22 mouse cellular contexts compared by ENCODE assay signal in the genomic region with DNA sequence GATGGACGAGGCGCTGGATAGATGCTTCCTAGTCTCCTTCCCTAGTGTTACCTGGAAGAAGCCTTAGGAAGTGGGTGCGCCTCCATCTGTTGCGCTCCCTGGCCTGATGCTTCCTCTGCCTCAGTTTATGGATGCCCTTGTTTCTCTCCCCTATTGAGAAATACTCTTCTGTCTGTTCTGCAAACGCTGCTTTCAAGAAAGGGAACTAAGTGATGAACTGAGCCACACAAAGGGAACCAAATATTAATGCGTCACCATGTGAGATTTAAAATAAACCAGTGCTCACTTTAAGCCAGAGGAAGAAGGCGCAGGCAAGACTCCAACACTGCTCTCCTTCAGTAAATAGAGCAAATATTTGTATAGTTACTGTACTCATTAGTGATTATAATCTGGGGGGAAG. TPM values are rescaled to one million over a fixed set of nuclear protein-coding genes. Genes with fewer than 3 reads are reported as not detected.
DNase-seq lines count a peak whose midpoint lies in the region; ATAC-seq and TF ChIP-seq lines count a peak whose summit lies in the region.
"Had no signal": no experiment of that assay in that cellular context is flagged by ENCODE, and none has a peak within 500 bp of the region (broad histone marks: within the 10 kb centered on the region; RNA-seq: fewer than 3 reads in every experiment).

No protein-coding gene starts in this region.

- WGBS in lung, postnatal 0 days: 82% methylated on average over 7 of the region's 7 CpGs
- 45% methylated on average over 7 of the region's 7 CpGs for WGBS in bone marrow, adult 2 months
- 81% methylated on average over 7 of the region's 7 CpGs for WGBS in intestine, embryonic 15.5 days

- no peak overlapping the region for H3K9ac ChIP-seq in lung, postnatal 0 days (replicated peaks; ENCODE audit: low read depth)
- H3K9ac ChIP-seq in intestine, embryonic 15.5 days: no peak overlapping the region
- H3K9ac ChIP-seq: embryonic facial prominence, embryonic 12.5 days; forebrain, embryonic 13.5 days; hindbrain, embryonic 15.5 days; limb, embryonic 13.5 days; neural tube, embryonic 15.5 days had no signal

- H3K27ac ChIP-seq in lung, postnatal 0 days (ENCODE audit: low read length): no peak overlapping the region
- peak overlapping the region; percentile 67 for H3K27ac ChIP-seq in bone marrow, adult 2 months (ENCODE audit: control insufficient read depth, insufficient read depth, low read depth, low read length, poor library complexity)
- no peak overlapping the region for H3K27ac ChIP-seq in intestine, embryonic 15.5 days
- H3K27ac ChIP-seq: embryonic facial prominence, embryonic 12.5 days; forebrain, embryonic 13.5 days; hindbrain, embryonic 15.5 days; kidney, postnatal 0 days; limb, embryonic 13.5 days; neural tube, embryonic 15.5 days; stomach, postnatal 0 days had no signal

- TF ChIP-seq CTCF in lung, postnatal 0 days (IDR thresholded peaks at IDR 0.05): no peak
- no peak for TF ChIP-seq CTCF in bone marrow, adult 2 months (IDR thresholded peaks at IDR 0.05; ENCODE audit: control insufficient read depth, insufficient read depth, low read length)

- peak; percentile 6 for DNase-seq in lung, postnatal 0 days (ENCODE audit: low spot score)
- no peak for DNase-seq in lung, postnatal 10 days
- peak; percentile 17 for DNase-seq in skeletal muscle tissue, adult 2 months (ENCODE audit: low read depth, low spot score)
- no peak for DNase-seq in spleen, adult 18-20 months
- DNase-seq: cerebellum, adult 9-11 months; gastrocnemius, postnatal 14 days; midbrain, embryonic 14.5 days; right cerebral cortex, postnatal 25 days had no signal

- no peaks in the 10 kb centered on the region for H3K9me3 ChIP-seq in lung, postnatal 0 days (ENCODE audit: low read length)
- no peaks in the 10 kb centered on the region for H3K9me3 ChIP-seq in intestine, embryonic 15.5 days
- H3K9me3 ChIP-seq: embryonic facial prominence, embryonic 12.5 days; forebrain, embryonic 13.5 days; hindbrain, embryonic 15.5 days; limb, embryonic 13.5 days; neural tube, embryonic 15.5 days had no signal

- no peaks in the 10 kb centered on the region for H3K36me3 ChIP-seq in lung, postnatal 0 days (ENCODE audit: insufficient read depth, low read length)
- no peaks in the 10 kb centered on the region for H3K36me3 ChIP-seq in intestine, embryonic 15.5 days
- H3K36me3 ChIP-seq: embryonic facial prominence, embryonic 12.5 days; hindbrain, embryonic 15.5 days; limb, embryonic 13.5 days; neural tube, embryonic 15.5 days had no signal

- H3K4me3 ChIP-seq in lung, postnatal 0 days (ENCODE audit: low read depth, low read length): no peak overlapping the region
- H3K4me3 ChIP-seq in bone marrow, adult 2 months (replicated peaks; ENCODE audit: control insufficient read depth, low read depth, low read length): no peak overlapping the region
- H3K4me3 ChIP-seq in intestine, embryonic 15.5 days (replicated peaks): no peak overlapping the region
- H3K4me3 ChIP-seq: embryonic facial prominence, embryonic 12.5 days; erythroblast, embryonic 14.5 days; forebrain, embryonic 13.5 days; hindbrain, embryonic 15.5 days; limb, embryonic 13.5 days; neural tube, embryonic 15.5 days had no signal

- no peak overlapping the region for H3K4me2 ChIP-seq in lung, postnatal 0 days (replicated peaks; ENCODE audit: low read depth, low read length)
- no peak overlapping the region for H3K4me2 ChIP-seq in intestine, embryonic 15.5 days (replicated peaks)
- H3K4me2 ChIP-seq: embryonic facial prominence, embryonic 12.5 days; forebrain, embryonic 13.5 days; heart, embryonic 11.5 days; hindbrain, embryonic 15.5 days; limb, embryonic 13.5 days; neural tube, embryonic 15.5 days had no signal

- H3K4me1 ChIP-seq in lung, postnatal 0 days (ENCODE audit: insufficient read depth, low read depth, low read length): no peaks in the 10 kb centered on the region
- peaks cover 2% of the 10 kb centered on the region; the same call in 1 of the 2 replicates for H3K4me1 ChIP-seq in bone marrow, adult 2 months (ENCODE audit: control insufficient read depth, insufficient read depth, low read length)
- H3K4me1 ChIP-seq in intestine, embryonic 15.5 days (replicated peaks): no peaks in the 10 kb centered on the region
- H3K4me1 ChIP-seq: embryonic facial prominence, embryonic 12.5 days; forebrain, embryonic 13.5 days; hindbrain, embryonic 15.5 days; neural tube, embryonic 15.5 days had no signal

- TF ChIP-seq POLR2A in bone marrow, adult 2 months (IDR thresholded peaks at IDR 0.05; ENCODE audit: borderline replicate concordance, control insufficient read depth, low read depth, low read length): no peak

- no peak for TF ChIP-seq EP300 in lung, postnatal 0 days (IDR thresholded peaks at IDR 0.05)

- H3K27me3 ChIP-seq in lung, postnatal 0 days (replicated peaks; ENCODE audit: insufficient read depth, low read length): no peaks in the 10 kb centered on the region
- no peaks in the 10 kb centered on the region for H3K27me3 ChIP-seq in intestine, embryonic 15.5 days (replicated peaks)
- H3K27me3 ChIP-seq: embryonic facial prominence, embryonic 12.5 days; forebrain, embryonic 13.5 days; hindbrain, embryonic 15.5 days; limb, embryonic 13.5 days; neural tube, embryonic 15.5 days had no signal

- ATAC-seq in lung, postnatal 0 days: no peak
- ATAC-seq in hematopoietic stem cell, adult 5-6 weeks (replicated peaks in 1 of 2; ENCODE audit: insufficient read depth in 1 of 2, low FRiP score in 2 of 2, low TSS enrichment in 1 of 2, low read depth in 1 of 2, poor library complexity in 2 of 2, severe bottlenecking in 2 of 2): peak; percentile 38 to 70; a peak in 3 of 4 replicates
- ATAC-seq in intestine, embryonic 15.5 days: no peak
- ATAC-seq: forebrain, embryonic 13.5 days; intestine, embryonic 16.5 days had no signal

RNA-seq across cellular contexts. Expression of gene Tmbim4, which starts 37.9 kb away (rescaled TPM):
- polyA plus RNA-seq in lung, postnatal 0 days (2015; fragmentation: Nextera tagmentation; extraction: Ambion mirVana): 152 and 165 TPM in 2 replicates
- 64.9 and 68.2 TPM in 2 replicates for polyA plus RNA-seq in bone marrow, adult 2 months (2011; ENCODE audit: insufficient read depth, insufficient read length, low replicate concordance, missing spikeins)
- total RNA-seq in hematopoietic stem cell, adult 5-6 weeks (2017): 84.9 and 109 TPM in 2 replicates
- polyA plus RNA-seq in intestine, embryonic 15.5 days (2015; fragmentation: Nextera tagmentation; extraction: Ambion mirVana): 117 and 131 TPM in 2 replicates

RNA-seq across cellular contexts. Expression of gene Irak3, which starts 38.4 kb away (rescaled TPM):
- polyA plus RNA-seq in lung, postnatal 0 days (2015; fragmentation: Nextera tagmentation; extraction: Ambion mirVana): 1.6 and 1.7 TPM in 2 replicates
- polyA plus RNA-seq in bone marrow, adult 2 months (2011; ENCODE audit: insufficient read depth, insufficient read length, low replicate concordance, missing spikeins): 4.1 and 14.3 TPM in 2 replicates
- 17.7 and 19.2 TPM in 2 replicates for total RNA-seq in hematopoietic stem cell, adult 5-6 weeks (2017)
- polyA plus RNA-seq in intestine, embryonic 15.5 days (2015; fragmentation: Nextera tagmentation; extraction: Ambion mirVana): 1.0 and 1.2 TPM in 2 replicates
- total RNA-seq: MEL had no signal
- polyA plus RNA-seq: erythroblast, embryonic 14.5 days had no signal

RNA-seq across cellular contexts. Expression of gene Helb, which starts 50.7 kb away (rescaled TPM):
- 2.7 and 3.0 TPM in 2 replicates for polyA plus RNA-seq in lung, postnatal 0 days (2015; fragmentation: Nextera tagmentation; extraction: Ambion mirVana)
- 17.6 TPM in 2 replicates for polyA plus RNA-seq in bone marrow, adult 2 months (2011; ENCODE audit: insufficient read depth, insufficient read length, low replicate concordance, missing spikeins)
- 26.8 and 31.9 TPM in 2 replicates for total RNA-seq in hematopoietic stem cell, adult 5-6 weeks (2017)
- polyA plus RNA-seq in intestine, embryonic 15.5 days (2015; fragmentation: Nextera tagmentation; extraction: Ambion mirVana): 4.4 and 5.4 TPM in 2 replicates

Comparison
In these comparisons a context has a peak if more than half of its experiments do, and no peak if none do; other contexts are left out.
1. DNase-seq: peak in lung, postnatal 0 days (single experiment) and skeletal muscle tissue, adult 2 months (single experiment); none in lung, postnatal 10 days (single experiment) and spleen, adult 18-20 months (0 of 2).
2. ATAC-seq: peak in hematopoietic stem cell, adult 5-6 weeks (2 of 2); none in lung, postnatal 0 days (single experiment) and intestine, embryonic 15.5 days (single experiment).